Mouse (Mus musculus): Measurements from ENCODE around the gene Syngr4. TPM values are rescaled to one million over a fixed set of nuclear protein-coding genes. Genes with fewer than 3 reads are reported as not detected.

Syngr4 gene
- polyA plus RNA-seq, 1 experiment: 0.26 TPM

Other genes starting within 250 kb of the Syngr4 start
- 11.6 and 64.5 TPM in 2 replicates for gene Fut2, start 230.3 kb downstream of the Syngr4 start, polyA plus RNA-seq (2012; rRNA removed)
- 0.92 and 4.4 TPM in 2 replicates for gene Ntn5, start 212.7 kb downstream of the Syngr4 start, polyA plus RNA-seq (2012; rRNA removed)
- 0.10 and 0.63 TPM in 2 replicates for gene Sec1, start 202.3 kb downstream of the Syngr4 start, polyA plus RNA-seq (2012; rRNA removed)
- gene Car11, start 196.9 kb downstream of the Syngr4 start, polyA plus RNA-seq (2012; rRNA removed): 2.7 and 3.6 TPM in 2 replicates
- 6.4 and 7.9 TPM in 2 replicates for gene Dbp, start 191.6 kb downstream of the Syngr4 start, polyA plus RNA-seq (2012; rRNA removed)
- 1,707 and 1,915 TPM in 2 replicates for gene Rpl18, start 181.3 kb downstream of the Syngr4 start, polyA plus RNA-seq (2012; rRNA removed)
- gene Sphk2, start 178.7 kb downstream of the Syngr4 start, polyA plus RNA-seq (2012; rRNA removed): 51.9 and 70.7 TPM in 2 replicates
- 106 and 117 TPM in 2 replicates for gene Fam83e, start 175.5 kb downstream of the Syngr4 start, polyA plus RNA-seq (2012; rRNA removed)
- gene Spaca4, start 170.9 kb downstream of the Syngr4 start, polyA plus RNA-seq (2012; rRNA removed): not detected in 2 replicates
- gene Lmtk3, start 113.0 kb downstream of the Syngr4 start, polyA plus RNA-seq (2012; rRNA removed): 0.73 and 2.1 TPM in 2 replicates
- gene Sult2b1, start 112.0 kb downstream of the Syngr4 start, polyA plus RNA-seq (2012; rRNA removed): 210 and 303 TPM in 2 replicates
- gene Cyth2, start 82.1 kb downstream of the Syngr4 start, polyA plus RNA-seq (2012; rRNA removed): 39.6 and 49.1 TPM in 2 replicates
- 0.33 and 0.48 TPM in 2 replicates for gene Kcnj14, start 71.9 kb downstream of the Syngr4 start, polyA plus RNA-seq (2012; rRNA removed)
- gene Grwd1, start 65.8 kb downstream of the Syngr4 start, polyA plus RNA-seq (2012; rRNA removed): 15.9 and 17.8 TPM in 2 replicates
- 357 and 385 TPM in 2 replicates for gene Kdelr1, start 23.9 kb downstream of the Syngr4 start, polyA plus RNA-seq (2012; rRNA removed)
- gene Grin2d, start 18.3 kb downstream of the Syngr4 start, polyA plus RNA-seq (2012; rRNA removed): 1.1 and 2.6 TPM in 2 replicates
- 28.7 and 33.5 TPM in 2 replicates for gene Tmem143, start 227 bp upstream of the Syngr4 start, polyA plus RNA-seq (2012; rRNA removed)
- gene Emp3, start 24.7 kb upstream of the Syngr4 start, polyA plus RNA-seq (2012; rRNA removed): 66.0 and 74.3 TPM in 2 replicates
- 1.7 and 2.8 TPM in 2 replicates for gene Ccdc114, start 27.4 kb upstream of the Syngr4 start, polyA plus RNA-seq (2012; rRNA removed)
- 3.0 and 6.4 TPM in 2 replicates for gene Abcc6, start 133.6 kb upstream of the Syngr4 start, polyA plus RNA-seq (2012; rRNA removed)
- 53.0 and 77.1 TPM in 2 replicates for gene Nomo1, start 137.0 kb upstream of the Syngr4 start, polyA plus RNA-seq (2012; rRNA removed)
- 1.1 and 1.2 TPM in 2 replicates for gene Kcnj11, start 204.1 kb upstream of the Syngr4 start, polyA plus RNA-seq (2012; rRNA removed)

All from large intestine, adult 2 months (tissue).